Mouse (Mus musculus) heart, adult 9 months (tissue): ENCODE data around the gene Slc17a1.
A peak's percentile ranks its signal among the peaks of the same experiment; 100 is the strongest.

ENCODE experiments used
- DNase-seq, 2 experiments: peaks; one replicate each; pipeline ENCODE4 v3.0.0; 2022; ENCODE audit warnings: low spot score in 2 of 2

The Slc17a1 gene

DNA sequence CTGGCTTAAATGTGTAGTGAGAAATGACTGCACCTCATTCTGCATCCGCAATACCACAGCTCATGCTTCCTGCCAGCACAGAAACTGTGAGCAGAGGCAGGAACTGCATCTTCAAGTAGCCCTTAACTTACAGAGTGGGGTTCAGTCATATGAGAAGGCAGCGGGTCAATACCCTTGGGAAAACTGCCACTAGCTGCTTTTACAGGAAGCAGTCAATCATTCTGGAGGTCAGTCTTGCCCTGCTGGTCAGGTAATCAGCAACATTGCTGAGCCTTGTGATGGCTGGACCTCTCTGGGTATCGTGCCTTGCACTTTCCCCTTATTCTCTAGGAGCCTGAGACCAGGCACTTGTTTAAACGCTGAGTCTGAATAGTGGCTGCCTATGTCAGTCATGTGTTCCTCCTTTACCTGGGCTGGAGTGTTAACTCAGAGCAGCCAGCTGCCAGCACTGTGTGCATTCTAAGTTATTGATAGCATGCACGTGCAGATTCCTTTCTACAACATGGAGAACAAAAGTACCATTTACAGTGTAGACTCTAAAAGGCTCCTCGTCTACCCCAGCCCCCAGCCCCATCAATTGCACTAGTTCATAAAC, 21.6 kb downstream of the Slc17a1 start:
- DNase-seq: no peak

DNA sequence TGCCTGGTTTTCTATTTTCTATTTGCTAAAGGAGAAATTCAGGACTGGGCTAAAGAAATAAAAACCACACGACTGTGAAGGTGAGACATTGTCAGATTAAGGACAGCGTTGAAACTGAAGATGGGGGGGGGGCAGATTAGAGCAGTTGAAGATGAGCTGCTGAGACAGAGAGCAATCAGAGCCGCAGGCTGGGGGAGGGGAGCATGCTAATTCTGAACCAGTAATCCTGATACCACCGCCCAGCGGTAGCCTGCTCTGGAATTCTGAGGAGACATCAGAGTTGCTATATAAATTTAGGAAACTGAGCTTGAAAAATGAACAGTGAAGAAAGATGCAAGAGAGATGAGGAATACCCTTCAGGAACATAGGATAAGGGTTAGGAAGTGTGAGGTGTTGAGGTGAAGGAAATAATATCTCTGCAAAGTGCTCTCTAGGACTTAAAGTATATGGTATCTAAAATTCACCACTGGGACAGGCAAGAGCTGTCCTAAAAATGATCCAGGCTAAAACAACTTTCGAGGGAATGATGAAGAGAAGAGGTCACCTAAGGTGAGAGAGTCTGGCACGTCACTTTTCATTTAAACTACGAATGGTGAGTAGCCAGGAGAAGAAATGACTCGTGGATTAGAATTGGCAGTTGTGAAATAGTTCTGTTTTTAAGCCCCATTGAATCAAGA, 25.2 kb downstream of the Slc17a1 start:
- DNase-seq: no peak

DNA sequence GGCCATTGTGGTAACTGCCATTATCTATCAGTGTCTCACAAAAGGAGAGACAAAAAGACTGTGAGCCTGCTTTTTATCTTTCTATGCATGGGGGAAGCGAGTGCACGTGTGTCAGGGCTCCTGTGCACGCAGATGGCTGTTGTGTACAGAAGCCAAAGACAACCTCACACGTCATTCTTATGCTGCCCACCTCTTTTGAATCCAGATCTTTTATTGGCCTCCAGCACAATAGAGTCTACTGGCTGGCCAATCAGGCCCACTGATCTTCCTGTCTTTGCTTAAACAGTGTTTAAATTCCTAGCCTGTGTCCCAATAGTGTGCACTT, 25.7 kb downstream of the Slc17a1 start:
- no peak for DNase-seq

DNA sequence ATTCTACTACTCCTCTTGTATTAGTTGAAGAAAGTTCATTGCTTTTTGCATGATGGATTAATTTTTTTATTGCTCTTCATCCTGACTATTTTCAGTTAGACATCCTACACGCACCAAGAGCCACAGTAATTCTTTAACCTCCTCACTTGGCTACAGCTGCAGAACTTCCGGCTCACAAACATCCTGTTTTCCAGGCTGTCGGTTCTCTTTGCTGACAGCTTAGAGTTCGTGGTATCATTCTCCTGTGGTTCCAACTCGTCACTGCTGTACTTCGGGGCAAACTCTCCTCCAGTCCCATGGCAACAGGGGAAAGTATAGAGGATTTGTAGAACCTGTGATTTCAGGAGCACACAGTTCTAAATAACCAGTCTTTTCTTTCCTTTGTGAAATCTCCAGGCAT, 30.7 kb downstream of the Slc17a1 start:
- DNase-seq: no peak

DNA sequence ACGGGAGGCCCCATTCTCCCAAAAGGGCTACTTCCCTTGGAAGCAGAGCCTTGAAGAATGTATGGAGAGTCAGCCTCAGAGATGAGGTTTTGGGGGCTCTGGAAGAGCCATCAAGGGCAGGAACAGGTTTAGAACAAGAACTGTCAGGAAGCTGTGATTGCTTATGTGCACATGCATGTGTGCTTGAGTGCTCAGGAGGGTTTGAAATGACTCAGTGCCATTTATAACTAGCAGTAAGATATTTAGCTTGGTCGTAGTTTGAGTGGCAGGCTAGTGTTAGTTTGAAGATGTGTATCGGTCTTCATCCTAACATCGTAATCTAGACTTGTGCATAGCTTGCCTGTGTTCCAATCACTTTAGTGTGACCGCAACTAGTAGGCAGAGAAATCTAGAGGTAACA, 39.4 kb downstream of the Slc17a1 start:
- DNase-seq: no peak

DNA sequence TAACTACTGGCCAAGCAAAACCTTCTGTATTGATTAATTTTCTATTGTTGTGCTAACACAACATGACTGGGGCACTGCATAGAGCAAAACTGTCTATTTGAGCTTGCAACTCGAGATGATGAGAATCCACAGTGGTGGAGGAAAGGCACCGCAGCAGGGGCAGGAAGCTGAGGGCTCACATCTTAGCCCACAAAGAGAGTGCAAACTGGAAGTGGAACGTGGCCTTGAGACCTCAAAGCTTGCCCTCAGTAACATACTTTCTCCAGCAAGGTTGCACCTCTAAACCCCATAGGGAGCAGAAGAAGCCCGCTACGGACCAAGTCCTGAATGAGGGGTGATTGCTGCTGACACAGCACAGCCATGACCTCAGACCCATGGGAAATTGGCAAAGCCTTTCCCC, 42.6 kb downstream of the Slc17a1 start:
- no peak for DNase-seq

DNA sequence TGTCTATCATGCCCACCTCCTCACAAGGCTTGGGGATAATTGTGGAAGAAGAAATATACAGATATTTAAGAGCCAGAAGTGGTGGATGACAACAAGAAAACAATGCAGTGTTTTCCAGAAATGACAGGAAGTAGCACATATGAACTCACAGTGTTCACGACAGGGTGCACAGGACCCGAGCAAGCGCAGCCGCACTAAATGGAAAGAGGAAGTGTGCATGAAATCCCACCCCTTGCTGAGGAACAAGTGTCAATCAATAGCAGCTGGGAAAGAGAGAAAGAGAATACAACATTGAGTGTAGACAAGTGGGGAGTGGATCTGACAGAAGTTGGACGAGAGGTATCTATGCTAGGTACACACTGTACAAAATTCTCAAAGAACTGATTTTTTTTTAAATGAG, 43.8 kb downstream of the Slc17a1 start:
- DNase-seq: no peak

DNA sequence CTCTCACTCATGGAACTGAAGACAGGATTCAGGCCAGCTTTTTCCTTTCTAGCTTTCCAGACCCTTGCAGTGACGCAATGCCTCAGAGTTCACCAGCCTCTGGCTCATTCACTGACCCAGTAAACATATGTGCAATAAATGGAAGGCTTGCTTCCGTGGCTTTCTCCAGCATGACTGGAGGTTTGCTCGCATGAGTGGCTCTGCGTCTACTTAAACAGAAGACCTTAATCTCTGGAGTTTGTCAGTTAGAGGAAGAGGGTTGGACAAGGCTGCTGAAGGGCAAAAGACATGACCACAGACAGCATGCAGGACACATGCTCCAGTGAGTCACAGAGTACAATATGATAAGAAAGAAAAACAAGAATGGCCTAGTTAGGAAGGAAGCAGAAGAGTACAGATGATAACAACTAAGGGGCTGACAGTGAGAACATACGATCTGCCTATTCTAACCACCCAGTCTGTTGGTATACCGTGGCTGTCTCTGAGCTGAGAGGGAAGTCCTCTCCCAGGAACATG, 46.3 kb downstream of the Slc17a1 start:
- peak; percentile 39 to 64 for DNase-seq

DNA sequence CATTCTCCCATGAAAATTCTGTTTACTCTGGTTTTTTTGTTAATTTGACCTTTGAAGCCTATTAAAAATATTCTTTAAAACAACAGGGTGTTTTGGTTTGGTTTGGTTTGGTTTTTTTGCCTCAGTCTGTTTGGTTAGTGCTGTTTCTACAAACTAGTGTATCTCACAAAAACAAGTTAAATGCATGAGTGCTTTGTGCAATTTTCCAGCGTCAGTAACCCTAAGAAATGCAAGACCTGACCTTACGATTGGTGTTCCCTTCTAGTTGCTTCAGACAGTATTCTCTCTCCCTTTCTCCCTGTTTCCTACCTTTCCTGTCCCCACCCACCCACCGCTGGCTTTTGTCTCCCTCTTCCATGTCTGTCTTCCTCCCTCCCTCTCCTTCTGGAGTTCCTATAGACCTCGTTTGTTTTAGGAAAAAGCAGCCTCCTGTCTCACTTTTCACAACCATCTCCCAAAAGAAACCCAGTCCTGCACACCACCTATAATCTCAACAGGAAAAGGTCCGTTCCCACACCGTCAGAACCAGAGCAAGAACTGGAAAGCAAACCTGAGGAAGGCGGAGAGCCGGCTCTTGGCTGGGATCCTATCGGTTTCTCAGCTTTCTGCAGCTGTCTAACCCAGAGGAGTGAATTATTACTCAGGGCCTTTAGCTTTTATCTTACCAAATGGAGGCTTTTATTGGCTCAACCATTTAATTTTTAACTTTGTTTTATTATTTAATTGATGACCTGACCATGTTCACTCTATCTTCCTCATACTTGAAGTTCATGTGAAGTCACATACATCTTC, 47.0 kb downstream of the Slc17a1 start, which contains the start of gene Slc17a4:
Gene Slc17a4 (minus strand): TSS at position 634 of the 792 bp plus-strand sequence.
- DNase-seq: no peak

DNA sequence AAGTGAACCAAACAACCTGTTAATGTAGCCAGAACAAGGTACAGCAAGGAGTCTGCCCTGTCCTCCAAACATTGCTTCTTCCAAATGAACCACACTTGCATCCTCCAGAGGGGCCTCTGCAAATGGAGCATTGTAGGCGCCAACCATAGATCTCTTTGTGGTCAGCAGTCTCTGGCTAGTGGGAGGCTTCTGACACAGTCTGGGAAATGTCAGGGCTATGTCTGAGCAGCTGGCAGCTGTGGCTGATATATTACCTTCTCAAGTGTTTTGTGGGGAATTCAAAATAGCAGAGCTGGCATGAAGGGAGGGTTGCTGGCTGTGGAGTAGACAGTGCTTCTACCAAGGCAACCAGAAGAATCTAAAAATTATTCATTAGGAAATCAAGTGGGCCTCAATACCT, 48.6 kb downstream of the Slc17a1 start:
- DNase-seq: no peak

DNA sequence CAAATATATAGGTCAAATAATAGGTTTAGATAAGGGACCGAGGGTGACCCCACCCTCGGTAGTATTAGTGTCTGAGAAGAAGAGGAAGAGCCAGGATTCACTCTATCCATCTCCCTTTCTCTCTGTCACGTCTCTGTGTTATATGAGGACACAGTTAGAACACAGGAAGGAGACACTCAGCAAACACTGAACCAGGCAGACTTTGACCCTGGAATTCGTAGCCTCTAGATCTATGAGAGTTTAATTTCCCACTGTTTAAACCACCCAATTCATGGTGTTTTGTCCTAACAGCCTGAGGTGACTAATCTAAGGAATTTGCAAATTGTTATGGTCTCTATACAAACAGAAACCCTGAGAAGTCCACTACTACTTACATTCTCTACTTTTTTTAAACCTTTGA, 50.1 kb downstream of the Slc17a1 start:
- DNase-seq: no peak

DNA sequence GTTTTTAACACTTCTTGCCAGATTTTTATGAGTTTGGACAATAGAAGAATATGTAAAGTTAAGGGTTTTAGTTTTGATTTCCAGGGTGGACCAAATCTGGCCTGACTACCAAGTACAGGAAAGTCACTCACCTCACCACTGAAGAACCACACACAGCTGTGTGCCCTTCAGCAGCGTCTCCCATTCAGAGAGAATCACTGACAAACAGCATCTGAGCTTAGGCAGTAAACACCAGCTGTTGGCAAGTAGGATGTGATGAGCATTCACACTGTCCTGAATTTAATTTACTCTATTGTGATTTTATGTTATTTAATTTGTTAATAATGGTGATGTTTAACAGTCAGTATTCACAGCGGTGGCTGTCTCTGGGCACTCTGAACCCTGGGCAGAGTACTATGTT, 58.2 kb downstream of the Slc17a1 start:
- no peak for DNase-seq

DNA sequence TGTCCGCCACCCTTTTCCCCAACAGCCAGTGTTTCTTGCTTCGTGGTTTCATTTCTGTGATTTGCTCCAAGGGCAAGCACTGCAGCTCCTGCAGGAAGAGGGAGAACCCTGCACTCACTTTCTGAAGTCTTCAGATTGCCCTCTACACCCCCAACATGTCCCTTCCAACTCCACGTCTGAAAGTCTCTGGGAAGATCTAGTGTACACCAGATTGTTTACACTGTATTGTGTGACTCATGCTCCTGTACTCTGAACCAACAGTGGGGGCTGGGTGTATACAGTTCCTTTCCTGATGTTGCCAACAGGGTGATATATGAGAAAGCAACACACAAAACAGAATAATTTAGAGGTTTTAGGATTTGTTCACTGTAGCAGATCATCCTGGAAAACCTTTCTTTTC, 61.1 kb downstream of the Slc17a1 start:
- DNase-seq: no peak

DNA sequence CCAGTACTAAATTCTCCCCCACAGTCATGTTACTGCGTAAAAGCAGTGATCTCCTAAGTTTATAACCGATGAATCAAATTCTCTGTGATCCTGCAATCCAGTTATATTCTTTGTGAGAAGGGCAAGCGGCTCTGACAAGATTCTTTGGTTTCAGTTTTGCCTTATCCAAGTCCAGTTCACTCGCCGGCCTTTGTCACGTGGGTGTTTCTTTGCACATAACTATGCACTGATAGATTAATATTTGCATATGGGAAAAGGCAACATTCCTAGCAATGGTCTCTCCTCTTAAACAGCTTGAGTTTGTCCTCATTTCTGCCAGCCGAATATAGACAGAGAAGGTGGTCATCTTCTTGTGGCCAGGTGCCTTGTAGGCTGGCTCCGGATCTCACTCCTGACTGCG, 62.9 kb downstream of the Slc17a1 start:
- DNase-seq: no peak

DNA sequence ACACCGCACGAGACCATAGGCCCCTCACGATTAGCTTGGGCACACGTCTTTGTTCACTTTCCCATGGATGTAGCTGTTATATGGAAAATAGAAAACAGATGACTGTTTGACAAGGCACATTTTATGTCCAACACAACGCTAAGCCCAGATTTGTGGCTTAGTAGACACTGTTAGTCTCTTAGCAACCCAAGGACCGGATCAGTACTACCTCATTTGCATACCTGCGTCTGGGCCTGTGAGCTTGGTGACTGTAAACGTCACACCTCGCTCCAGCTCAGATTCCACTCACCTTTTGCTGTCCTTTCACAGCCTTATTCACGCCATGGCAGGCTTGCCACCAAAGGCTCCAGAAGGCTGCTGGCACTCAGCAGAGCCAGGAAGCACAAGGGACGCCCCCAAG, 63.4 kb downstream of the Slc17a1 start:
- no peak for DNase-seq

DNA sequence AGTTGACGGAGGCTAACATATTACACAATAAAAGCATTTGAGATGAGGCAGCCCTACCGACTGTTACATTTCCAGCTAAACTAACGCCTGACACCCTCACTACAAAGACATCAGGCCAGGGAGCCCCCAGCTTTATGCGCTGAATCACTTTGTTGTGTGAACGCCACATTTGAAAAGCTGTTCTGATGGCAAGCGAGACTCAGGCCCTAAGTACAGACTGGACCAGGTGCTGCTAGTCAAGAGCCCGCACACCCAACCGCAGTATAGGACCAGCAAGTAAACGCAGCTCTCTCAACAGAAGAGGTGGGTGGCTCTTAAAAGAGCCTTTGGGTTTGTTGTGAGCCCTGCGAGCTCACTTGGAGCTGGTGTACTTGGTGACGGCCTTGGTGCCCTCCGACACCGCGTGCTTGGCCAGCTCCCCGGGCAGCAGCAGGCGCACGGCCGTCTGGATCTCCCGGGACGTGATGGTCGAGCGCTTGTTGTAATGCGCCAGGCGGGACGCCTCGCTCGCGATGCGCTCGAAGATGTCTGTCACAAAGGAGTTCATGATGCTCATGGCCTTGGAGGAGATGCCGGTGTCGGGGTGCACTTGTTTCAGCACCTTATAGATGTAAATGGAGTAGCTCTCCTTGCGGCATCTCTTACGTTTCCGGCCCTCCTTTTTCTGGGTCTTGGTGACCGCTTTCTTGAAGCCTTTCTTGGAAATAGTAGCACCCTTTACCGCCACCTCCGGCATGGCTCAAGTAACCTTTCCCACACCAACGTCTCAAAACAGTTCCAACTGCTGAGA, 66.1 kb downstream of the Slc17a1 start, which contains the start of gene Hist1h2ba:
Gene Hist1h2ba (minus strand): TSS at position 736 of the 790 bp plus-strand sequence.
- DNase-seq: no peak

DNA sequence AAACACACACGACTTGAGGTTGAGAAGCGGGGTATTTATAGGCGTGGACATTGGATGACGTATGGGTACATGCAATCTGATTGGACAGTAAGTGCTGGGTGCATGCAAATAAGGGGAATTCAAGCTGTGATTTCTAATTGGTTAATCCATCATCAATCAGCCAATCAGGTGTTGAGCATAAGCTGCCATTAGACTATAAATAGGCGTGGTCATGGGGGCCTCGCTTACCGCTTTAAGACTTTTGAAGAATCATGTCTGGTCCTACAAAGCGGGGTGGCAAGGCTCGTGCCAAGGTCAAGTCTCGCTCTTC, 66.6 kb downstream of the Slc17a1 start, which contains the start of gene Hist1h2aa:
Gene Hist1h2aa (plus strand): TSS at position 252 of the 310 bp plus-strand sequence.
- DNase-seq: no peak

DNA sequence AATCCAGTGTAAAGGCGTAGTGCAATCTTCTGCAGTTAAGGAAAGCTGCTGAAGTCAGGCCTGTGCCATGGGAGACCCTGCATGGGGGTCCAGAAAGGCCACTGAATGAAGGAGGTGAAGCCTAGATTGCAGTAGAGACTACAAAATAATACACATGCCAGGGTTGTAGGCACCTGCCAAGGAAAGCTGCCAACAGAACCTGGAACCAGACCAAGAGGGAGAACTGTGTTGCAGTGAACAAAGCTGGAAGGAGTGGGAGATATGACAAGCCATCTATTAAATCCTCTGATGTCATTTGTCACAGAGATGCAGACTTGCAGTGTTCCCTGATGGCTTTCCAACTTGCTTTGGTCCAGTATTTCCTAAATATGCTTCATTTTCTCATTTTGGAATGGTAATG, 71.1 kb downstream of the Slc17a1 start:
- no peak for DNase-seq

DNA sequence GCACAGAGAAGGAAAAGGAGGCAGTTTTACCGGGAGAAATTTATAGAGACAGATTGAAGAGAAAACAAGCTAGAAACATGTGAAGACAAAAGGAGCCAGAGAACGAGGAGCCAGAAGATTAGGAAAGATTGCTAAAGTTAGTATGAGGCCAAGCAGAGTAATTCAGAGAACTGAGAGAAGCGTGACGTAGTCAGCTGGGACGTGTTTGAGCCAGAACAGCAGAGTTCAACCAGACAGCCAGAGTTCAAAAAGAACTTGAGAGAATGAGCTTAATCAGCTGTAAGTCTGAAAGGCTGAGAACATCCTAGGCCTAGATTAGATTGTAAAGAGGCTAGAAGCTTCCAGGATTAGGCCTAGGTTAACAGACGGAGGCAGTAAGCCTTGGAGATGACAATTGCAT, 72.7 kb downstream of the Slc17a1 start:
- DNase-seq: peak; percentile 39 to 43

DNA sequence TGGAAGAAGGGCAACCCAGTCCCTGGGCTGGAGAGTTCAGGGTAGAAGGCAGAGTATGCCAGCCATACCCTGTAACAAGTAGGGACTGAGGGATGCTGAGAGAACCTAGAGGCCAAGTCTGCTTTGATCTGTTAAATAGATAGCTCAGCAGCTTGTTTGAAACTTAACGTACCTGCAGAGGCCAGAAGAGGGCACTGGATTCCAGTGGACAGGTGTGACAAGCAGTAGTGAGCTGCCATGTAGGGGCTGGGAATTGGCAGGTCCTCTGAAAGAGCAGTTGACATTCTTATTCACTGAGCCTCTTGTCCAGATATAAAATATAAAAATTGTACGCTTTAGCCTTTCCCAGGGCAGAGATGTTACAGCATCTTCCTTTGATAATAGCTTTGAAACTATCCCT, 75.3 kb downstream of the Slc17a1 start:
- DNase-seq: no peak
